Mouse (Mus musculus) heart, embryonic 11.5 days (tissue): ENCODE measurements around the gene Snrpd3. TPM values are rescaled to one million over a fixed set of nuclear protein-coding genes. Genes with fewer than 3 reads are reported as not detected.
"Not testable (repeated sequence)": the region's sequence is repeated elsewhere in the genome, so short reads cannot be mapped to it uniquely, and the experiment has no call there.

ENCODE experiments used
- ATAC-seq: fragments of 200-750 bp; cut with Nextera tagmentation; replicated peaks from 2 replicates; pipeline ENCODE4 v1.8.0; 2017; ENCODE audit warnings: moderate library complexity; ENCODE audit not compliant: insufficient number of reproducible peaks, low FRiP score, low TSS enrichment
- H3K27ac ChIP-seq: fragments of 300-500 bp; sonication (generic); 2 replicates; pipeline ENCODE4 v1.5.1; 2014; ENCODE audit warnings: mild to moderate bottlenecking, low read depth, low read length
- H3K27me3 ChIP-seq: fragments of 300-500 bp; sonication (generic); 2 replicates; pipeline ENCODE4 v1.6.1; 2014; ENCODE audit warnings: mild to moderate bottlenecking, low read length, mixed read lengths; ENCODE audit not compliant: control insufficient read depth, insufficient read depth
- H3K36me3 ChIP-seq: fragments of 300-500 bp; sonication (generic); 2 replicates; pipeline ENCODE4 v1.6.1; 2014; ENCODE audit warnings: mild to moderate bottlenecking, low read length, moderate library complexity, mixed read lengths; ENCODE audit not compliant: control insufficient read depth, insufficient read depth
- H3K4me1 ChIP-seq: fragments of 300-500 bp; sonication (generic); 2 replicates; pipeline ENCODE4 v1.6.1; 2014; ENCODE audit warnings: low read length; ENCODE audit not compliant: control insufficient read depth, insufficient read depth
- H3K4me2 ChIP-seq: fragments of 300-500 bp; sonication (generic); 2 replicates; pipeline ENCODE4 v1.6.1; 2014; ENCODE audit warnings: mild to moderate bottlenecking, moderate library complexity
- H3K4me3 ChIP-seq: fragments of 300-500 bp; sonication (generic); 2 replicates; pipeline ENCODE4 v1.5.1; 2014; ENCODE audit warnings: low read depth, low read length
- H3K9ac ChIP-seq: fragments of 300-500 bp; sonication (generic); 2 replicates; pipeline ENCODE4 v1.6.1; 2014; ENCODE audit warnings: mild to moderate bottlenecking, low read depth, low read length, moderate library complexity
- H3K9me3 ChIP-seq: fragments of 300-500 bp; sonication (generic); replicated peaks from 2 replicates; pipeline ENCODE4 v1.6.1; 2016; ENCODE audit warnings: low read length; ENCODE audit not compliant: control insufficient read depth
- WGBS: fragments of 180-500 bp; shearing (Covaris S2); extraction: QIAGEN DNeasy Blood & Tissue Kit; methylation state at CpG from one replicate; pipeline ENCODE4 v1.1.7; 2014; ENCODE audit not compliant: insufficient replicate concordance; 5-methylcytosine and 5-hydroxymethylcytosine counted together
- polyA plus RNA-seq: library from polyadenylated mRNA; unstranded; fragments of >200 nt; fragmentation: Nextera tagmentation; extraction: Ambion mirVana; gene quantifications from 2 replicates; pipeline ENCODE4 v1.2.1, GENCODE M21; 2014

The Snrpd3 gene
- polyA plus RNA-seq, 1 experiment from 2014 or later, result 121 TPM

GRCm38 (mm10) chr10:75505130-75505495, 12.2 kb upstream of the Snrpd3 start:
- H3K36me3 ChIP-seq, result peaks cover 25% of the 10 kb centered on the region
- WGBS, result 69% methylated on average over 3 of the region's 3 CpGs

DNA sequence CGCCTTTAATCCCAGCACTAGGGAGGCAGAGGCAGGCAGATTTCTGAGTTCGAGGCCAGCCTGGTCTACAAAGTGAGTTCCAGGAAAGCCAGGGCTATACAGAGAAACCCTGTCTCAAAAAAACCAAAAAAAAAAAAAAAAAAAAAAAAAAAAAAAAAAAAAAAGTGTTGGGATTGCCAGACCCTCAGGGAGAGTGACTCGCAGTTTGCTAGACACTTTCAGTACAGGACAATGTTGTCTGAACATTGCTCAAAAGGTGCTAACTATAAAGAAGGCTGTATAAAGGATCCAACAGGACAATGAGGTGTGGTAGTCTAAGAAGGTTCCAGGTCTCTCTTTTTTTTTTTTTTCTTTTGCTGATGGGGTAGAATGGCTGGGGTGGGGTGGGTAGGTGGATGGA, 11.4 kb upstream of the Snrpd3 start:
- H3K9ac ChIP-seq, ATAC-seq, H3K4me3 ChIP-seq, H3K4me1 ChIP-seq, H3K27ac ChIP-seq, H3K9me3 ChIP-seq, H3K4me2 ChIP-seq, H3K27me3 ChIP-seq: not testable (repeated sequence)
- peaks cover 32% of the 10 kb centered on the region for H3K36me3 ChIP-seq
- 86% methylated on average over 3 of the region's 3 CpGs for WGBS

More at GRCm38 (mm10) chr10:75505130-75505495, 12.2 kb upstream of the Snrpd3 start:
- Histone ChIP-seq H3K9me3 (no peaks in the 10 kb centered on the region), H3K4me2 (no peak overlapping the region), H3K9ac (no peak overlapping the region), H3K4me1 (no peaks in the 10 kb centered on the region), H3K27me3 (no peaks in the 10 kb centered on the region), H3K4me3 (no peak overlapping the region), H3K27ac (no peak overlapping the region)
- ATAC-seq, result no peak

DNA sequence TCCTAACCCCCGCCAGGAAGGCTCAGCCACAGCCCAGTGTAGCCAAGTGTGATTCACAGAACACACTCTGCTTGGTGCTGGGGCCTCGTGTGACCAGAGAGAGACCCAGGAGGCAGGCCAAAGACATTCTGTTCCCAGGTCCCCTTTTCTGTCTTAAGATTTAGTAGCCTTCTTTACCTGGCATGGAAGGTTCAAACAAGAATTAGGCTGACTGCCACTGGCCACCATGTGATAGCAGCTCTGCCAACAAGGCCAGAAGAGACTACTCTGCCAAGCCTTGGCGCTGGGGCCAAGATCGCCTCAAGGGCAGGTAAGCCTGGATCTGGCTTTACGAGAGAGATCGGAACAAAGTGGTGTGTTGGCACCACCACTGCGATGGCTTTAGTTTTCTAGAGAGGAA, 6.9 kb upstream of the Snrpd3 start:
- Histone ChIP-seq H3K4me1 (peaks cover 7% of the 10 kb centered on the region; the same call in 1 of the 2 replicates), H3K9me3 (no peaks in the 10 kb centered on the region), H3K9ac (no peak overlapping the region), H3K4me3 (no peak overlapping the region), H3K27ac (no peak overlapping the region), H3K4me2 (no peak overlapping the region), H3K27me3 (no peaks in the 10 kb centered on the region), H3K36me3 (peaks cover 43% of the 10 kb centered on the region)
- WGBS, result 96% methylated on average over 7 of the region's 7 CpGs
- no peak for ATAC-seq

DNA sequence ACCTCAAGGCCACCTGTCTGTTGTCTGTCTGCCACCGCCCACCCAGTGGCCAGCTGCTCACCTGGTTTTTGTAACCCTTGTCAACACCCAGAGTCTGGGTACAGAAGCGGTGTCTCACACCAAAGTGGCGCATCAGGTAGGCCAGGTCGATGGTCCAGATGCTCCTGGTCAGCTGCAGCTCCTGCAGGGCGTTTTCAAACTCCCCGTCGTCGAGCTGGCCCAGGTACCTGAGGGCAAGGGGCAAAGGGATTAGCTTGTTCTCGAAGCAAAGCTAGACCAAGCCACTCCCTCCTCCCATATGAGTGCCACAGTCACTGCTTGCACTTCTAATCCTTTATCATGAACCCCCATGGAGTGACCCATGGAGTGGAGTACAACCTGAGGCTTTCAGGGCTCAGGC, 6.3 kb upstream of the Snrpd3 start:
- Histone ChIP-seq H3K9me3 (no peaks in the 10 kb centered on the region), H3K4me3 (no peak overlapping the region), H3K4me1 (peaks cover 13% of the 10 kb centered on the region), H3K27ac (no peak overlapping the region), H3K36me3 (peaks cover 43% of the 10 kb centered on the region), H3K4me2 (no peak overlapping the region), H3K9ac (no peak overlapping the region), H3K27me3 (no peaks in the 10 kb centered on the region)
- ATAC-seq, result no peak
- WGBS, result 88% methylated on average over 9 of the region's 9 CpGs

DNA sequence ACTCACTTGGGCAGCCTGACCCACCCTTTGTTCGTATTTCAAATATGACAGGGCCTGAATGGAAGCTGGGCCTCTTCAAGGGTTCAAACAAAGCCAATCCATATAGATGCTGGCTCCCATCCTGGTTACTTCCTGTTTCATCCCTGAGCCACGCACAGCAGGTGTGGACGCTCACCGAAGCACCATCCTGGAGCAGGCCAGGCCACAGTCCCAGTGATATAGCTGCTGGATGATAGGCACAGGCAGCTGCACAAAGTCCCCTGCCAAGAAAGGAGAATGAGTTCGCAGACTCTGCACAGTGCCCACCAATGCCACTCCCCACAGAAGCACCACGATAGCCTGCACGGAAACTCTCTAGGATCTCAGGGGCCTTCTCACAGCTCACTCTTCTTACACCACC, 5.5 kb upstream of the Snrpd3 start:
- Histone ChIP-seq H3K4me2 (no peak overlapping the region), H3K9ac (no peak overlapping the region), H3K36me3 (peaks cover 40% of the 10 kb centered on the region), H3K27ac (no peak overlapping the region), H3K4me3 (no peak overlapping the region), H3K27me3 (no peaks in the 10 kb centered on the region), H3K9me3 (no peaks in the 10 kb centered on the region), H3K4me1 (peaks cover 18% of the 10 kb centered on the region)
- no peak for ATAC-seq
- WGBS, result 93% methylated on average over 7 of the region's 7 CpGs

DNA sequence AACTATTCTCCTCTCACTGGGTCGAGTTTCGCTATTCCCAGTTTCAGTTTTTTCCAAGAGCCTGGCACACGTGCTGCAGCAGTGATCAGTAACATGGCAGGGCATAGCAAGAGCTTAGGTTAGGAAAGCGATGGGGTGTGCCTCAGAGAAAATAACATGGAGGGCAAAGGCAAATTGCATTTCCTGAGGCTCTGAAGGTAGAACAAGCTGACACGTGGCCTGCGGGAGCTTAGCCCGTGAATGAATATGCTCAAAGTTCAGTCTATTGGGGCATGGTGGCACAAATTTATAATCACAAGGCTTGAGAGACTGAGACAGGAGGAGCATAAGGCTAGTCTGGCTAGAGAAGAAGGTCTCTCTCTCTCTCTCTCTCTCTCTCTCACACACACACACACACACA, 4.6 kb upstream of the Snrpd3 start:
- H3K36me3 ChIP-seq, result peaks cover 38% of the 10 kb centered on the region
- 82% methylated on average over 7 of the region's 7 CpGs for WGBS

DNA sequence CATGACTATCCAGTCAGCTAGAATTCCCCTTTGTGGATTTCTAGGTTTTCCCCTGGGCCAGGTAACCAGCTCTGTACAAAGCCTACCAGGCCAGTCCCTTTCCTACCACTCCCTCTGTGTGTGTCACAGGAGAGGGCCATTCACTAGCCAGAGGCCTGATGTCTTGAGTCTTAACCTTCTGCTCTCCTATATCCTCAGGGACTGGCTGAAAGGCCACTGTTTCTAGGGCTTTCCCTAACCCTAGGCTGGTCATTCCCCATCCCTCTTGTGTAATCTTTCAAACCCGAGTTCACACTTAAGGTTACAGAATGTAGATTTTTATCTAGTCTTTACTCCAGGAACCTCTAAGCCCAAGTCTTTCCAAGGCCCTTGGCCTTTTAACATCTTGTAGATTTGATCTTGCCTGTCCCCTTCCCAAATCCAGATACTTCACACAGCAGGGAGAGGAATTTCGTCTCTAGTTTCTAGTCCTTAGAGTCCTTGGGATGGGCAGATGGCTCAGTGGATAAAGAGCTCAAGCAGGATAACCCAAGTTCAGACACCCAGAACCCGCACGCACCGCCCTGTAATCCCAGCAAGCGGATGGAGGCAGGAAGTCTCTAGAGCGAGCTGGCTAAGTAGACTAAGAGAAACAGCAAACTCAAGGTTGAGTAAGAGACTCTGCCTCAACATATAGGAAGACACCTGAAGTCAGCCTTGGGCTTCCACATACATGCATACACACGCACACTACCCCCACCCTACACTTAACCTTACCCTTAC, 3.9 kb upstream of the Snrpd3 start:
- ATAC-seq, result no peak
- Histone ChIP-seq H3K9ac (no peak overlapping the region), H3K27me3 (no peaks in the 10 kb centered on the region), H3K4me1 (peaks cover 19% of the 10 kb centered on the region), H3K4me3 (no peak overlapping the region), H3K27ac (no peak overlapping the region), H3K4me2 (peak overlapping the region; percentile 88), H3K36me3 (peaks cover 34% of the 10 kb centered on the region), H3K9me3 (no peaks in the 10 kb centered on the region)
- 81% methylated on average over 8 of the region's 8 CpGs for whole genome bisulfite sequencing

More for the DNA sequence above, 4.6 kb upstream of the Snrpd3 start:
- ATAC-seq, result no peak
- H3K4me2 ChIP-seq, result no peak overlapping the region
- H3K27ac ChIP-seq, result no peak overlapping the region
- H3K4me3 ChIP-seq, result no peak overlapping the region
- no peaks in the 10 kb centered on the region for H3K9me3 ChIP-seq
- H3K4me1 ChIP-seq, result peaks cover 18% of the 10 kb centered on the region
- H3K9ac ChIP-seq, result no peak overlapping the region
- no peaks in the 10 kb centered on the region for H3K27me3 ChIP-seq

- WGBS, result 50% methylated on average over 7 of the region's 7 CpGs
- Histone ChIP-seq H3K27me3 (no peaks in the 10 kb centered on the region), H3K4me2 (peak overlapping the region; percentile 88), H3K9me3 (no peaks in the 10 kb centered on the region), H3K9ac (no peak overlapping the region), H3K4me1 (peaks cover 26% of the 10 kb centered on the region), H3K36me3 (peaks cover 25% of the 10 kb centered on the region), H3K27ac (no peak overlapping the region), H3K4me3 (no peak overlapping the region; the same call in 1 of the 2 replicates)
- ATAC-seq, result no peak
Observed at GRCm38 (mm10) chr10:75514361-75514760, 3.0 kb upstream of the Snrpd3 start.
